Mouse (Mus musculus) adipose tissue, adult 10 weeks (tissue): ENCODE measurements around the gene Trim45. TPM values are rescaled to one million over a fixed set of nuclear protein-coding genes. Genes with fewer than 3 reads are reported as not detected.

ENCODE experiments used
- polyA plus RNA-seq: library from polyadenylated mRNA; stranded (reverse); fragments of 350-450 nt; fragmentation: Illumina TruSeq; extraction: RNeasy Lipid Tissue Mini Kit (QIAGEN cat#74804); gene quantifications from one replicate; pipeline ENCODE4 v1.2.3, GENCODE M21; 2014; ENCODE audit warnings: low read depth, low replicate concordance

Gene Trim45
- 4.3 TPM for polyA plus RNA-seq

GRCm38 (mm10) chr3:100921825-100922505 lies at the start of gene Trim45:
TSS of gene Trim45 (plus strand) at chr3:100922202.

DNA sequence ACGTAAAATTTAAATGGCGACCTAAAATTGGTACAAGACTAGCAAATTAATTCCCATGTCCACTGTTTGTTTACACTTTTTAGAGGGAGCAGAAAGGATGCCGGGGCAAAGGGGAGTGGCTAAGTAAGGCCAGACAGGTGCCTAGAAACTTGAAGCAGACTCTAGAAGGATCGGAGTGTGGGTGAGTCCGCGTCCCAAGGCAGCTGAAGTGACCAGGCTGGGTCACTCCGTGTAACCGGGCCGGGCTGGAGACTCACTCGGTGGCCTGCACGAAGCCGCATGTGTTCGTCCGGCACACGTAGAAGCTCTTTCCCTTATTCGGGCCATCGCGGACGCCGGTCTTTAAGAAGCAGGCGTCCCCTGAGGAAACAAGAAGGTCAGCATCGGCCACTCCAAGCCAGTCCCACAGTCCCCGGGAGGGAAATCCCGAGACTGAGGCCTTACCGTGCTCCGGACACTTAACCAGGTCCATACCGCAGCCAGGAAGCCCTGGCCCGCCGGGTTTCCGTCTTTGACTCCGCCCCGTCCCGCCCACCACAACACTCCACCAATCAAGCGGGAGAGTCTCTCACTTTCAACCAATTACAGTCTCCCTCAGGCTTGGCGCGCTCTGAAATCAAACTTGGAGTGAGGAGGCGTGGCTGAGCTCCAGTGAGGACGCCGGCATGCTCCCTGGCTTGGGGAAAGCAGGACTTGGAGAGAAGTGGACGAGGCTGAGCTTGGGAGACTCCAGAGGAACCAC lies 47.3 kb downstream of the Trim45 start, which contains the start of gene Ttf2:
TSS of gene Ttf2 (minus strand) at position 488 of the 742 bp plus-strand sequence.

Other genes starting within 250 kb of the Trim45 start
- gene Man1a2, start 236.7 kb upstream of the Trim45 start, polyA plus RNA-seq, result 24.3 TPM
- 1.6 TPM for gene Vtcn1, start 96.7 kb upstream of the Trim45 start, polyA plus RNA-seq
- gene Ttf2, start 47.5 kb downstream of the Trim45 start, polyA plus RNA-seq, result 6.1 TPM
- 0.21 TPM for gene Cd101, start 107.4 kb downstream of the Trim45 start, polyA plus RNA-seq
- 26.2 TPM for gene Ptgfrn, start 188.1 kb downstream of the Trim45 start, polyA plus RNA-seq